Mouse (Mus musculus): ENCODE data around the gene Bmp6.

GRCm38 (mm10) chr13:38312357-38313040, 32.4 kb upstream of the Bmp6 start:
- no peak for TF ChIP-seq CTCF (IDR thresholded peaks at IDR 0.05; ENCODE audit: low read depth, low read length)
- TF ChIP-seq POLR2A (IDR thresholded peaks at IDR 0.05; ENCODE audit: borderline replicate concordance, low read depth, low read length) = no peak

Data from bone marrow macrophage, adult 2 months (primary cell).